Mouse (Mus musculus) liver, embryonic 14.5 days (tissue): ENCODE results near the gene Adm.

Source experiments
- CTCF ChIP-seq: IDR thresholded peaks from 2 replicates; pipeline ENCODE4 v1.5.1; 2016; ENCODE audit warnings: antibody characterized with exemption, low read depth, control low read depth
- EP300 ChIP-seq: IDR thresholded peaks from 2 replicates; pipeline ENCODE4 v1.6.1; 2016; ENCODE audit warnings: antibody characterized with exemption, low read depth

- TF ChIP-seq CTCF (no peak), EP300 (no peak)
Observed at GRCm38 (mm10) chr7:110648455-110649085, 21.1 kb downstream of the Adm start.
